Mouse (Mus musculus) B cell, adult 2 months (primary cell): Measurements from ENCODE around the gene Olfr458.
"Not testable (repeated sequence)": the region's sequence is repeated elsewhere in the genome, so short reads cannot be mapped to it uniquely, and the experiment has no call there.

ENCODE experiments used
- DNase-seq, 2 experiments: peaks; one replicate each; pipeline ENCODE4 v3.0.0; 2022

Gene Olfr458

DNA sequence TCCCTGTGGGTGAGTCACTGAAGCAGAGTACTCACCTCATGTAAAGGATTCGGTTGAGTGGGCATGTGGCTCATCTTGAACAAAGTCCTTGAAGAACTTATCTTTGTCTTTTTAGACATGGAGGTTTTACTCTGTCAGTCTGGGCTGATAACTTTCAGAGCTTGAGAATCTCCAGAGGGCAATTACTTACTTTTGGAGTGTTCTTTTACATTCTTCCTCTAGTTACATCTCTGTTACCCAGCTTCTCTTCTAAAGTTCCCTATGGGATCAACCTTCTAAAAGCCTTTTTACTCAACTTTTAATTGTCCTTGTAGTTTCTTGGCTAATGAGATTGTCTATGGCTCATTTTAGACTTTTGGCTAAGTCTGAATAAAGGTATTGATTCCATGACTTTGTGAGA, at the start of gene Olfr458:
Gene Olfr458, minus strand, starts transcription at position 101 of the 400 bp plus-strand sequence.
- no peak for DNase-seq

DNA sequence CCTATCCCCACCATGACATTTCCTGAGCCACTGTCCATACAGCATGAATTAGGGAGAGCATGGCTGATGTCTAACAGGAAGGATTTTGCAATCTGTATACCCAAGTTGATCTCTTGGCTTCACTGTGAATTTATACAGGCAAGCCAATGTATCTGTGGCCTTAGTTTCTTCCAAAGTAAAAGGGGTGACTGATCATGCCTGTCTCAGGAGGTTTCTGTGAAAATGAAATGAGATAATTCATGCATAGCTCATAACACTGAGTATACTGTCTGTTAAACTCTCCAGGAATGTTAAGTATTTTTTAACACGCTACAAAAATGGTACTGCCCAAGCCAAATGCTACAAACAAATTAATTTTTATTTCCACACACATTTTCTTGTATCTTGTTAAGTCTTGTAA, 48.5 kb upstream of the Olfr458 start:
- no peak for DNase-seq

DNA sequence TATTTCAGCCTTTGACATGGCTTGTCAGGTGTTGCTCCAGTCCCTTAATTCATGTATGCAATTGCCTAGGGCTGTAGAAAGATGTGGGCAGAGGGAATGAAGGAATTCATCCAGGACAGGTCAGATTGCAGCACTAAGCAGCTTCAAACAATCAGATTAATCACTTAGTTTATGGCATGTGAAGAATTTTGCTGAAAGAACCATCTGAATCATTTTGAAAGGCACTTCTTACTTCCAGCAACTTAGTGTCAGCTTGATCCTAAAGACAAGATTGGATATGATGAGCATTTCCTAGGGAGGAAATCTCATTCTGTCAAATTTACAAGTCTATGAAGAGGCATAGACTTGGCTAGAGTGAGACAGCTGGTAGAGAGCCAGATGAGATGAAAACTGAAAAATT, 44.3 kb upstream of the Olfr458 start:
- DNase-seq, result no peak

DNA sequence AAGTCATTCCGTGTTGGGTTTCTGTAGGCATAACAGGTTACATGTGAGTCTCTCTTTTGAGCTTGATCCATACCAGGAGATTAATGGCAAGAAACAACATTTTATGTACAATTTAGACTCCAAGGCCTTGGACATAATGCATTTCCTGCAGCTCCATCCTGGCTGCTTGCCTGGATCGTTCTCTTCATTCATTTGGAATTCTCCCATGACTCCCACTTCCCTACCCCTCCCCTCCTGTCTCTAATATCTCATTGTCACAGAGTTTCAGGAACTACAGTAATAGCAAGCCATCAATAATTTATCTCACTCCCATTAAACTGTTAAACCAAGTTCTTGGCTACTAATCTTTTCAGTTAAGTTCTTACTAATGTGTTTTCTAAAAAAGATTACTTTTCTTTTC, 38.5 kb upstream of the Olfr458 start:
- DNase-seq, result no peak

DNA sequence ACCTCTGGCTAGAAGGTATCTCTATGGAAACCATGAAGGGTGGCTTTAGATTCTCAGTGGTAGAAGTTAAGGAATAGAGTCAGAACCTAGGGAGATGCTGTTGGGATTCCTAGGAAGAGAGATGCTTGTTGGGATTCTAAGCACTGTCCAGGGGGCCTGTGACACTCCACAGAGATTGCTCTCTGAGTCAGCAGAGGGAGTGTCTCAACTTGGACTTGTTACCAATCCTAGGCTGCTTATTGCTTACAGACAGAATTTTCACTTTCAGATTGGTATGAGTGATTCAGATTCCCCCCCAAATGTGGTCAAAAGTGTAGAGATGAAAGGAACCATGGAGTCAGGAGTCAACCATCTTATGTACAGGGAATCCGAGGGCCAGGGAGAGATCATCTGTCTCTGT, 24.7 kb upstream of the Olfr458 start:
- no peak for DNase-seq

DNA sequence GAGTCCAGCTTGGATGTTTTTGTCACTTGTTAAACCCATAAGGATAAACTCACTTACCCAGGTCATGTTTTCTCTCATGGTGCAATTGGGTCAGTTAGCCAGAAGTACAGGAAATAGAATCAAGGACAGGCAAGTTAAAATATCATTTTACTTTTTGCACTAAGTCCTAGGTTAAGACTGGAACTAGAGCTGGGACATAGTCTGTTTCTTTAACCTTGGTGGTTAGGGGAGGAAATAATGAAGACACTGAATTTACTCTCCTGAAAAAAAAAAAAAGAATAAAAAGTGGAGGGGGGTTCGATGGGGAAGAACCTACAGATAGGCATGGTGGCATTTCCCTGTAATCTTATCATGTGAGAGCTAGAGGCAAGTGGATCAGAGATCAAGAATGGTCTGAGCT, 22.1 kb upstream of the Olfr458 start, which contains the start of gene Olfr456:
Gene Olfr456, minus strand, starts transcription at position 101 of the 400 bp plus-strand sequence.
- DNase-seq, result no peak

DNA sequence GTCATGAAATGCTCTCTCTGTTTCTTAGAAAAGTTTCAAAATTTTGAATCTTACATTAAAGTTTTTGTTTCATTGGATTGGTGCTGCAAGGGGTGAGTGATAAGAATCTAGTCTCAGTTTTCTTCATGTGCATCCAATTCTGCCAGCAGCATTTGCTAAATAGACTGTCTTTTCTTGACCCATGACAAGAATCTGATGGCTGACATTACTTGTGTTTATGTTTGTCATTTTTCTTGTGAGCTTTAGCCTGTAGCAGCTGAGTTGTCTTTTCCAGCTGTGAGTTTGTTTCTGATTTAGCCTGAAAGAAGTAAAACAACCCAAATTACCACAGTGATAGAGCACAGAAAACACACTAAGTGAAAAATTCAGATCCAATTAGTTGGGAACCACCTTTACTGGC, 19.6 kb upstream of the Olfr458 start:
- DNase-seq, result no peak

DNA sequence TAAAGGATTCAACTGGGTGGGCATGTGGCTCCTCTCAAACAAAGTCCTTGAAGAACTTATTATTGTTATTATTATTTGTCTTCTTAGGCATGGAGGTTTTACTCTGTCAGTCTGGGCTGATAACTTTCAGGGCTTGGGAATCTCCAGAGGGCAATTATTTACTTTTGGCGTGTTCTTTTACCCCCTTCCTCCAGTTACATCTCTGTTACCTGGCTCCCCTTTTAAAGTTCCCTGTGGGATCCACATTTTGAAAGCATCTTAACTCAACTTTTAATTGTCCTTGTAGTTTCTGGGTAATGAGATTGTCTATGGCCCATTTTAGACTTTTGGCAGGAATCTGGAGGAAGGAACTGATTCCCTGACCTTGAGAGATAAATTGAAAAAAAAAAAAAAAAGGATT, 11.2 kb upstream of the Olfr458 start, which contains the start of gene Olfr457:
Gene Olfr457, minus strand, starts transcription at position 101 of the 400 bp plus-strand sequence.
- no peak for DNase-seq

DNA sequence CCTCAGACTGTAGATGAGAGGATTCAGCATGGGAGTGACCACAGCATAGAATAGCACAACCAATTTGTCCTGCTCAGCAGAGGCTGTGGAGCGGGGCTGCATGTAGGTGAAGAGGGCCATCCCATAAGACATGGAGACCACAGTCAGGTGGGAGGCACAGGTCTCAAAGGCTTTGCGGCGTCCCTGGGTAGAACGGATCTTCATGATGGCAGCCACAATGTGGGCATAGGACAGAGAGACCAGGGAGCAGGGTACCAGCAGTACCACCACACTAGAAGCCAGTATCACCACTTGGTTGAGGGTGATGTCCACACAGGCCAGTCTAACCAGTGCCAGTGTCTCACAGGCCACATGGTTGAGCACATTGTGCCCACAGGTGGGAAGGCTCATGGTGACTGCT, 6.3 kb upstream of the Olfr458 start:
- DNase-seq, result not testable (repeated sequence)

DNA sequence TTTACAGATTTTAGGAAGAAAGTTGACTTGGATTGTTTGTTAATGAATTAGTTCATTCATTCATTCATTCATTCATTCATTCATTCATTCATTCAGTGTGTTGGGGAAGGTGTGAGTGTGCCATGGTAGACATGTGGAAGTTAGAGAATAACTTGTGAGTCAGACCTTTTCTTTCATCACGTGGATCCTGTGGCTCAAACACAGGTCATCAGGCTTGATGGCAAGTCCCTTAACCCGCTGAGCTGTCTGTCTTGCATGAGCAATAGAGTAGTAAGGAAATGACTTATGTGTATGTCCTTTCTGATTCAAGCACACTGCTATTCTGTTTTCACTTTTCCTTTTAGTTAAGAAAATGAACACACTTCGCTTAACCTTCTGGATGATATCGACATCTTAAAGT, 5.5 kb upstream of the Olfr458 start:
- no peak for DNase-seq

DNA sequence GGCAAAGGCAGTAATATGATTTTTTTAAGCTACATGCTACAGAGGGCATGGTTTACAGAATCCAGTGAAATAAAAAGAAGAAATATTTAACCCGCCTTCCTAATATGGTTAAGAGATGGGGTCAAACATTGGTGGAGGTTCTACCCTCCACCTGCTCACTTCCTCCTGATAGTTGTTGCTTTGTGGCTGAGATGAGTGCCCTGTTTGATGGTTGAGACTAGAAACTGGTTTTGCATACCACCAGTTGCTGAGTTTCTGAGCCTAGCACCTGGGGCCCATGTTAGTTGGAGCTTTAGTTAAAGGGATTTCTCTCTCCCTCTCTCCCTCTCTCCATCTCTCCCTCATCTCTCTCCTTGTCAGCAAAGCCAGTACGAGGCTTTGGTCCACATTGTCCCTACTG, 17.6 kb downstream of the Olfr458 start:
- DNase-seq, result no peak

DNA sequence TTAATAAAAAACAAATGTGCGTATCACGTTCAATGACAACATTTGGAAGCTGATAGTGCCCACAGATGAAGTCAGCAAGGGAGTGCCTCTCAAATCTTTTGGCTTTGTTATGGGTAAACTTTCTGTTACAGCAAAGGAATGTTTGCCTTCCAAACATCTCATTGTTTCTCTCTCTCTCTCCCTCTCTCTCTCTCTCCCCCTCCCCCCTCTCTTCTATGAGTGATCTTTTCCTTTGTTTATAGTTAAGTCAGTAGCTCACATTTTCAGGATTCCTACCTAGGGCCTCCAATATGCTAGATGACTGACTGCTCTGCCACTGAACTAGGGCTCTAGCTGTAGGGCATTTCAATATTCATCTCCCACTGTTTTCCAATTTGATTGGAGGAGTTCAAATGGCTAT, 20.5 kb downstream of the Olfr458 start:
- DNase-seq, result no peak

DNA sequence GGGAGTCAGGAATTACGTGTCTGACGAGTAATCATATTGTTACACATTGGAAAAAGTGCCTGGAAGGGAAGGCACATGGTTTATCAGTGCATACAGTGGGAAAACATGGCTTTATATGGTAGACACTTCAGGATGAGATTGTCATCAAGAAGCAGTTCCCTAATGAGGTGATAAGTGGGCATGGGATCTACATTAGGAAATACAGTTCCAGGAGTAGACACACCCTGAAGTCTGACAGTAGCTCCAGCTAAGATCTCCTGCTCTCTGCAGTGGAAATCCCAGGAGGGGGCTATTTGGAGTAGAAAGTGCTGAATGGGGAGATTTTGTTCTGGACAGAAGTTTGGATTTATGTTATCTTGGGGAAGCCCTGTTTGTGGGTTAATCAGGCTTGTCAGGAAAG, 23.6 kb downstream of the Olfr458 start:
- no peak for DNase-seq

DNA sequence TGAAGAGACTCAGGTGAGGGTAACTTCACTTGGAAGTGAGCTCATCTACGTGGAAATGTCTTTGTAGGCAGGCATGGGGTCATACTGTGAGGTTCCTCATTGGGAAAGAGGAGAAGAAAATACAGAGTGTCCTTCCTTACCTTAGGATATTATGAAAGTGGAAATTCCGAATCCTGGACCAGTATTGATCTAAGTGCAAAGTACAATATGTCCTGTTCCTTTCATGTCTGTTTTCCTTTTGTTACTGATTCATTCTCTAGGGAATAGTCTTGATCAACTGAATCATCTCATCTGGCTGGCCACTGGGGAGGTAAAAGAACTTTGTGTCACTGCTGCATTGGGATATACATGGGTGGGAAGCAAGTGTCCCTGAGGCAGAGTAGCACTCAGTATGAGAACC, 29.5 kb downstream of the Olfr458 start:
- no peak for DNase-seq

DNA sequence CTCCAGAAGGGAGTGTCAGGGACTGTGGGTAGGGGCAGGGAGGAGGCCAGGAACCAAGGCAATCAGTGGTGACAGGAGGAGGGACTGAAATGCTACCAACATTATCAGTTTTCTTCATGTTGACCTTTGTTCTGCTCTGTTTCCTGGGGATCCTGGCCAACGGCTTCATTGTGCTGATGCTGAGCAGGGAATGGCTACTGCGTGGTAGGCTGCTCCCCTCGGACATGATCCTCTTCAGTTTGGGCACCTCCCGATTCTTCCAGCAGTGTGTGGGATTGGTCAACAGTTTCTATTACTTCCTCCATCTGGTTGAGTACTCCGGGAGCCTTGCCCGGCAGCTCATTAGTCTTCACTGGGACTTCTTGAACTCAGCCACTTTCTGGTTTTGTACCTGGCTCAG, 30.6 kb downstream of the Olfr458 start, which contains the start of gene Tas2r126:
Gene Tas2r126, plus strand, starts transcription at position 90 of the 400 bp plus-strand sequence.
- DNase-seq, result no peak

DNA sequence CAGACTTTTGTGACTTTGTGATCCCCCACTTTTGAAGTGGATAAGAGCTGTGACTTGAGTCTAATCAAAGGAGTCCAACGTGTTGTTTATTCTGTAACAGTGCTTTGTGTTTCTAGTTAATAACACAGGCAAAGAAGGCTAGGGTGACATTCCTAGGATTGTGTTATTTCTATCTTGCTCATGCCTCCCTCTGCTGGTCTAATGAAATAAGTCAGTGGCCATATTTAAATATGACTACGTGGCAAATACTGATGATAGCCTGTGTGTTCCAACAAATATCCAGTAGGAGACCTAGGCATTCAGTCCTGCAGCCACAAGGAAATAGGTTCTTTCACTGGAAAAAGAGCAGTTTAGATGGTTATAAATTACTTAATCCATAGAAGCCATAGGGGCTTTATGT, 31.4 kb downstream of the Olfr458 start:
- DNase-seq, result no peak

DNA sequence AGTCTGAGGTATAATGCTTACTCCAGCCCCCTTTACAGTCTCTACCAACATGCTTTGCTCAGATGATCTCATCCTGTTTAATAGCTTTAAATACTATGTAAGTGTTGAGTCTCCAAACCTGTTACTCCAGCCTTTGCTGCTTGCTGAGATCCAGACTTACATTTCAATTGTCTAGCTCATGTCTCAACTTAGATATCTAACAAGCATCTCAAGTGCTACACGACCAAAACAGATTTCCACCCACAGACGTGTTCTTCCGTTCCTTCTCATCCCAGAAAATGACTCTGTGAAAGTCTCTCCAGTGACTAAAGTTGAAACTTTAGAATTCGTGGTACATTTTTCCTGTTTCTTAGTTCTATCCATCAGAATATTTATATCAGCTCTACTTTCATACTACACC, 38.7 kb downstream of the Olfr458 start:
- DNase-seq, result no peak

DNA sequence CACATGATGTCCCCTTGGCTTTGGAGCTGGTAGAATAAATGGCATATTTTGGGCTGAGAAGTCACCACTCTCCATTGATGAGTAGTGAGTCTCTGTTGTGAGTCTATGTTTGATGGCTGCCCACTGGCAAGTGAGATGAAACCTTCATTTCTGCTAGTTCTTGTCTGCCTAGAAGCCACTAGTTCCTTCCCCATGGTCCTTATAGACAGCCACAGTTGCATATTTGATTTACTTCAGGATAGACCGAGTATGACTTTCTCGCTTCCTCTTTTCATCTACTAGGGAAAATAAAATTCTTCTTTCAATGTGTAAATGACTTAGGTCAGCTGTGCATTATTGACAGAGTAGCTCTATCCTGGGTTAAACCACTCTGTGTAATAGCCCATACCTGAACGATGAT, 40.5 kb downstream of the Olfr458 start:
- DNase-seq, result peak in 1 of 2 experiments; percentile 17

DNA sequence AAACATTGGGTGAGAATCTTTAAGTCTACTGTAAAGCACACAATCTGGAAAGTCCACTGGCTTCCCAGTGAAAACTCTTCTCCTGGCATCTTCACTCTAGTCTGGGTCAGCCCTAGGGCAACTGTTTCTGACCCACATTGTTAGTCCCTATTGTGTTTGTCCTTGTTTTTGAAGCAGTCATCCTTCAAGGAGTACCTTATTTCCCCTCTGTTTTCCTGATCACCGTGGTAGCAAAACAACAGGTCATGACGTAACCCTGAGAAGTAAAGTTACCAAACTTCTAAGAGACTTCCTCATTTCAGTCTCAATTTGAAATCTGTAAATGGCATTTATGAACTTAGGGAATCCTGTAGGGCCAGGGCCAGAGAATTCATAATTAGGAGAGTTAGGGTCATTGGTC, 43.6 kb downstream of the Olfr458 start:
- DNase-seq, result peak; percentile 75 to 79

DNA sequence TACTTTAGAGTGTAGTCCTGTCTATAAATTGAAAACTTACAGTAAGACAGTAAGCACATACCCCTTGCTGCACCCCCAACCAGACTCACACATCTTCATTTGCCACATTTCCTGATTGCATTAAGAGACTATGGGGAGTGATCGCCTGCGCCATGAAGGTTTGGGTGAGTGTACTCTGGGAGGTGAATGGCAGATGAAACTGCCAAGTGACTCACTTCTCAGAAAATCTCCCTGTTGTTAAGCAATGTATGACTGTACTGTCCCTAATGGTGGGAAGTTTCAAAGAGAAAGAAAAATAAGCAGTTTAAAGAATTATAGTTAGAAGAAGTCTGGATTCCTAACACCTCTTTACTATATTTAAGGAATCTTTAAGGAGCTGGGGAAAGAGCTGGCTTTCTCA, 45.6 kb downstream of the Olfr458 start:
- DNase-seq, result no peak
